Mouse (Mus musculus) small intestine, adult 2 months (tissue): ENCODE measurements at regions not wholly inside any gene's neighbourhood (a gene's known extent, or its start where the extent isn't known, plus 50 kb on each side); places are given as distances from the start of the nearest gene placed in this dataset.

ENCODE experiments used
- H3K27ac ChIP-seq: fragments of 200-500 bp; 2 replicates; pipeline ENCODE4 v1.5.1; 2012; ENCODE audit warnings: low read depth, low read length, control low read depth, inconsistent platforms; ENCODE audit not compliant: insufficient read depth
- H3K27me3 ChIP-seq: fragments of 200-500 bp; 2 replicates; pipeline ENCODE4 v1.6.1; 2012; ENCODE audit warnings: mild to moderate bottlenecking, moderate library complexity, low read length, inconsistent platforms; ENCODE audit not compliant: control insufficient read depth, insufficient read depth
- H3K36me3 ChIP-seq: fragments of 200-500 bp; 2 replicates; pipeline ENCODE4 v1.6.1; 2012; ENCODE audit warnings: mild to moderate bottlenecking, low read length, control low read depth, inconsistent platforms; ENCODE audit not compliant: control insufficient read depth, insufficient read depth
- H3K4me1 ChIP-seq: fragments of 200-500 bp; 2 replicates; pipeline ENCODE4 v1.6.1; 2012; ENCODE audit warnings: low read length, inconsistent platforms, mixed read lengths; ENCODE audit not compliant: control insufficient read depth, insufficient read depth, insufficient read length
- H3K4me3 ChIP-seq: fragments of 200-500 bp; 2 replicates; pipeline ENCODE4 v1.5.1; 2012; ENCODE audit warnings: low read depth, mild to moderate bottlenecking, control low read depth, inconsistent platforms, low read length, moderate library complexity
- CTCF ChIP-seq: fragments of 200-500 bp; IDR thresholded peaks from 2 replicates; pipeline ENCODE4 v1.5.1; 2012; ENCODE audit warnings: low read depth, mild to moderate bottlenecking, control low read depth, inconsistent platforms, low read length, moderate library complexity, mixed read lengths; ENCODE audit not compliant: insufficient replicate concordance, insufficient read length; ENCODE audit errors: extremely low read depth
- POLR2A ChIP-seq: fragments of 200-500 bp; IDR thresholded peaks from 2 replicates; pipeline ENCODE4 v1.6.1; 2012; ENCODE audit warnings: low read depth, mild to moderate bottlenecking, control low read depth, inconsistent platforms, low read length, moderate library complexity
- WGBS: fragments of 180-500 bp; shearing (Covaris S2); methylation state at CpG from one replicate; pipeline ENCODE4 v1.1.7; 2018; 5-methylcytosine and 5-hydroxymethylcytosine counted together

DNA sequence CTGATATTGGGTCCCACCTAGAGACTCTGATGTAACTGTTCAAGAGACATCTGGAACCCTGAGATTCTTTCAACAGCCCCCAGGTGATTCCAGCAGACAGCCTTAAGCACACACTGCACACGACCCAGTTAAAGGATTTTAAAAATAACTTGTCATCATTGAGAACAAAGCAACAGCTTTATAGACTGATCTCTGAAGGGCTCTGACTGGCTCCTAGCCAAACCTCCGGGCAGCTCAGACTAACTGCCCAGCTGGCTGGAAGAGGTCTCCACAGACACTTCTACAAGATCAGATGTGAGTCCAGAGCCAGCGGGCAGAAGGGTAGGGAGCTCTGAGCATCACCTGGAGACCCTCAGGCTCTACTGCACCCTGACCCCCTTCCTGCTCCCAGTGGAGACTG lies 267.8 kb upstream of the Prok2 start:
- Histone ChIP-seq H3K4me1 (peaks cover 8% of the 10 kb centered on the region), H3K27me3 (no peaks in the 10 kb centered on the region), H3K36me3 (no peaks in the 10 kb centered on the region), H3K27ac (no peak overlapping the region), H3K4me3 (no peak overlapping the region)
- whole genome bisulfite sequencing: 40% methylated on average over 3 of the region's 3 CpGs
- TF ChIP-seq POLR2A: no peak
- TF ChIP-seq CTCF: no peak

DNA sequence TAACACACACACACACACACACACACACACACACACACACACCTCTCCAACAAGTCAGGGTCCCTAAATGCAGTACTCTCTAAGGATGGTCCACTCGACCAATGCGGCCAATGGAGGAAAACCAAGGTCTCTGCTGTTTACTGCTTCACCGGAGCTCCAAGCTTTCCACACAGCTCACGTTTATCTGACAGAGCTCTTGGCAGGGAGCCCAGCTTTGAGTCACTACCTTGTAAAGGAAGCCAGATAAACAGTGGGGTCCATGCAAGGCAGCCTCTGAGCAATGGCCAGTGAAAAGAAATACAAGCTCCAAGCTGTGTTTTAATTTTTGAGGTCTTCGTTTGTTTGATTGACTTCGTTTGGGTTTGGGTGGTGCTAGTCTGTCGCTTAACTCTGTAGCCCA lies 264.9 kb upstream of the Prok2 start:
- Histone ChIP-seq H3K4me3 (no peak overlapping the region), H3K27me3 (no peaks in the 10 kb centered on the region), H3K36me3 (no peaks in the 10 kb centered on the region), H3K4me1 (peaks cover 6% of the 10 kb centered on the region), H3K27ac (no peak overlapping the region)
- TF ChIP-seq CTCF: no peak
- TF ChIP-seq POLR2A: no peak
- WGBS: 12% methylated on average over 7 of the region's 7 CpGs

DNA sequence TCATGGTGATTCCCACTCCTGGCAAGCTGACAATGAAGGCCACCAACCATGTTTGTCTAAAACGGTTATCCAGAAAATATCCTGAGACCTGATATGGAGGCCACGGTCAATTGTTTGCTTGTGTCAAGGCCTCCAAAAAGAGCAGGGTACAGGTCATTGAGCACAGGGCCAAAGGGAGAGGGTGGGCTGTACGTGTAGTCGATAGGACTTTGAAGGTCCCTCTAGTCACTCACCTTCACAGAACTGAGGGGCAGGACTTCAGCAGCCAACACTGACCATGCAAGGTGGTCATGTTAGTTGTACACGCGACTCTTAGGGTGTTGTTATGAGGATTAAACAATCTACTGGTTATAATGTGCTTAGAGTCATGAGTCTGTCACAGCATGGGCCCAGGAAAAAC lies 264.4 kb upstream of the Prok2 start:
- TF ChIP-seq POLR2A (no peak), CTCF (no peak)
- H3K27ac ChIP-seq: no peak overlapping the region
- peaks cover 6% of the 10 kb centered on the region for H3K4me1 ChIP-seq
- 70% methylated on average over 6 of the region's 6 CpGs for WGBS
- no peak overlapping the region for H3K4me3 ChIP-seq
- no peaks in the 10 kb centered on the region for H3K36me3 ChIP-seq
- no peaks in the 10 kb centered on the region for H3K27me3 ChIP-seq

DNA sequence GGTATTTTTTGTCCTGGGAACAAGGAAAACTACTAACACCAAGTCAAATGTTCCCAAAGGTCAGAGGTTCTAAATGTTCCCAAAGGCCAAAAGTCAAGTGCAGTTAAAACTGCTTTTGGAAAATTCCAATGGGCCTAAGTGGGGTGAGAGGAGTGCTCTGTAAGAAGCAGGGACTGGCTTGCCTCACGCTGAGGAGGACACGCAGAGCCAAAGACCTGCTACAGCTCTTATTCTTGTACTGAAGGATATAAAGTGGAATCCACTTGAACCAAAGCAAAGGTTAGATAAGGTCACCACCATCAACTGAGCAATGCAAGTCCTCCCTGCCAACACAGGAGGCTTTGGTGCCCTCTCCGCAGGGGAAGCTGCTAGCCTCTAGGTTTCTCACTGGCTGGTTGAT lies 260.3 kb upstream of the Prok2 start:
- Histone ChIP-seq H3K27me3 (no peaks in the 10 kb centered on the region), H3K36me3 (no peaks in the 10 kb centered on the region), H3K4me3 (no peak overlapping the region), H3K27ac (no peak overlapping the region), H3K4me1 (peaks cover 6% of the 10 kb centered on the region)
- 86% methylated on average over 3 of the region's 3 CpGs for WGBS
- TF ChIP-seq CTCF (no peak), POLR2A (no peak)

DNA sequence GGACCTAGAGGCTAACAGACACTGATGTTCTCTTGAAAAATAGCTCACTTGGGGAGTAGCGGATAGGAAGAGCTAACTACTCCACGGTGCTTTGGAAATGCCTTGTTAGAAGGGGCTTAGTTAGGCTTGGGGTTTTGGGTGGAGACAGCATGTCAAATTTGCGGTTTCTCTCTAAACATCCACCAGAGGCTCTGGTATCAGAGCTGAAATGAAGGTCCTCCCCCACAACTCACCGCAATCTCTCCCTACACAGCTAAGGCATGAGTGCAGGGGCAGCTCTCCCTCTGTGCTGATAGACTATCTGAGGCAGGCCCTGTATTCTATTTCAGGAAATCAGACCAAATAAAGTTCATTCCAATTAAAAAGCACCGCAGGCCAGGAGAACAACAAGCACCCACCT lies 259.1 kb upstream of the Prok2 start:
- no peak for TF ChIP-seq POLR2A
- no peak for TF ChIP-seq CTCF
- no peaks in the 10 kb centered on the region for H3K27me3 ChIP-seq

DNA sequence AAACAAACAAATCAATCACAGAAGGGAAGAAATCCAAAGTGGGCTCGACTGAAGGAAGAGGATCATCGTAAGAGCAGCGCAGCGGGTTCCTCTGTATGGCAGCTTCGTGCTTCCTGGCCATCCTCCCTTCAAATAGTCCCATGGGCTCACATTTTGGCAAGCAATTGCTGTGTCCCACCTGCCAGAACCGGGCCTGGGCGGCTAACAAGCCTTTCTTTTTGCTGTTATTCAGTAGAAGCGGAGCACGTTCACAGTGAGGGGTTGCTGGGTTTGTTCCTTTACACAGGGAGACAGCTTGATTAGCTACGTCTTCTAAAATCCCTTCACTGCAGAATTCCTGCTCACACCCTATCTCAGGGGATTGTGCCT lies 258.6 kb upstream of the Prok2 start:
- Histone ChIP-seq H3K4me3 (no peak overlapping the region), H3K36me3 (no peaks in the 10 kb centered on the region), H3K4me1 (no peaks in the 10 kb centered on the region; the same call in 1 of the 2 replicates), H3K27ac (no peak overlapping the region), H3K27me3 (no peaks in the 10 kb centered on the region)
- TF ChIP-seq POLR2A (no peak), CTCF (no peak)
- WGBS: 56% methylated on average over 10 of the region's 10 CpGs

More for the DNA sequence above, 259.1 kb upstream of the Prok2 start:
- H3K4me3 ChIP-seq: no peak overlapping the region
- no peak overlapping the region for H3K27ac ChIP-seq
- H3K4me1 ChIP-seq: no peaks in the 10 kb centered on the region; the same call in 1 of the 2 replicates
- 60% methylated on average over 5 of the region's 5 CpGs for WGBS
- no peaks in the 10 kb centered on the region for H3K36me3 ChIP-seq

DNA sequence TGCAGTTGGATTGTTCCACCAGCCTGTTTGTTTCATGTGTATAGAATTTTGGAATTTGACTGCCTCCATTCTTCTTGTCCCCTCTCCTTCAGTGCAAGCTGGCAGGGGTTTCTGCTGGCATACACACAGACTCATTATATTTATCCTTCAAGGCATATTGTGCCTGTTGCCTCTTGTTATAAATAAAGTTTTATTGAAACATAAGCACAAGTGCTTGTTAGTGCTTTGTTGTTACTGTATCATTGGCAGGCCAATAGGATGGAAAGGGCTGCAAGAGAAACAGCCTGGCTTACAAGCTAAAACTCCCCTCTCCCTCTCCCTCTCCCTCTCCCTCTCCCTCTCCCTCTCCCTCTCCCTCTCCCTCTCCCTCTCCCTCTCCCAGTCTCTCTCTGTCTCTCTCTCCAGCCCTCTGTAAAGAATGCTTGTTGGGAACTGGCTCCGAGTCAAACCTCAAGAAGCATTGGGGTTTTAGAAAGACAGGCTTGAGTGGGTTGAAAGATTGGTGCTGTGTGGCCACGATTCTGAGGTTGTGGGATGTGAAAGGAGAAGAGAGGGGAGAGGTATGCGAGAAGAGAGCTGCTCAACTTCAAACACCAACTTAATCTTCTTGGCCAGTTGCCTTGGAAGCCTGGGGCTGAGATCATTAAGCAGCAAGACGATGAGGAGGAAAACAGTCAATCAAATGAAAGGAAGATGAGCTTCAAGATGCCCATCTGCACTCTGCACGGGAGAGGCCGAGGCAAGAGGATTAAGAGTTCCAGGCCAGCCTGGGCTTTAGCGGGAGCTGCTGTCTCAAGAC lies 258.1 kb upstream of the Prok2 start:
- H3K4me3 ChIP-seq: no peak overlapping the region
- no peaks in the 10 kb centered on the region; the same call in 1 of the 2 replicates for H3K4me1 ChIP-seq
- no peaks in the 10 kb centered on the region for H3K27me3 ChIP-seq
- no peak for TF ChIP-seq CTCF
- TF ChIP-seq POLR2A: no peak
- no peak overlapping the region for H3K27ac ChIP-seq
- WGBS: 29% methylated on average over 7 of the region's 7 CpGs
- no peaks in the 10 kb centered on the region for H3K36me3 ChIP-seq
